Mouse (Mus musculus): ENCODE results near the gene Glrx5. TPM values are rescaled to one million over a fixed set of nuclear protein-coding genes. Genes with fewer than 3 reads are reported as not detected.

Gene Glrx5
- polyA plus RNA-seq, 1 experiment from 2014 or later = 424 TPM

- Histone ChIP-seq H3K4me1 (ENCODE audit: control insufficient read depth, low read depth, low read length) (no peaks in the 10 kb centered on the region), H3K4me2 (ENCODE audit: low read depth, low read length) (no peak overlapping the region), H3K27me3 (ENCODE audit: control insufficient read depth, insufficient read depth, low read depth, low read length) (no peaks in the 10 kb centered on the region), H3K4me3 (ENCODE audit: low read depth, low read length) (no peak overlapping the region), H3K36me3 (ENCODE audit: control insufficient read depth, insufficient read depth) (no peaks in the 10 kb centered on the region), H3K9ac (ENCODE audit: low read depth, low read length) (no peak overlapping the region), H3K9me3 (replicated peaks; ENCODE audit: control insufficient read depth, low read length) (no peaks in the 10 kb centered on the region), H3K27ac (ENCODE audit: low read length) (no peak overlapping the region)
- ATAC-seq (ENCODE audit: low read depth) = no peak
- WGBS (ENCODE audit: insufficient replicate concordance) = 63% methylated on average over 3 of the region's 3 CpGs
Observed at GRCm38 (mm10) chr12:105087353-105087752, 54.9 kb downstream of the Glrx5 start.

- Histone ChIP-seq H3K9ac (ENCODE audit: low read depth, low read length) (no peak overlapping the region), H3K4me3 (ENCODE audit: low read depth, low read length) (no peak overlapping the region), H3K4me2 (ENCODE audit: low read depth, low read length) (no peak overlapping the region), H3K9me3 (replicated peaks; ENCODE audit: control insufficient read depth, low read length) (no peaks in the 10 kb centered on the region), H3K27ac (ENCODE audit: low read length) (no peak overlapping the region), H3K36me3 (ENCODE audit: control insufficient read depth, insufficient read depth) (no peaks in the 10 kb centered on the region), H3K27me3 (ENCODE audit: control insufficient read depth, insufficient read depth, low read depth, low read length) (no peaks in the 10 kb centered on the region), H3K4me1 (ENCODE audit: control insufficient read depth, low read depth, low read length) (no peaks in the 10 kb centered on the region)
- no peak for ATAC-seq (ENCODE audit: low read depth)
- 72% methylated on average over 5 of the region's 5 CpGs for WGBS (ENCODE audit: insufficient replicate concordance)
Observed at GRCm38 (mm10) chr12:105089231-105089630, 56.7 kb downstream of the Glrx5 start.

GRCm38 (mm10) chr12:105091604-105092003 is 59.1 kb downstream of the Glrx5 start:
- no peak for ATAC-seq (ENCODE audit: low read depth)
- no peaks in the 10 kb centered on the region for H3K9me3 ChIP-seq (replicated peaks; ENCODE audit: control insufficient read depth, low read length)
- no peak overlapping the region for H3K4me2 ChIP-seq (ENCODE audit: low read depth, low read length)
- H3K36me3 ChIP-seq (ENCODE audit: control insufficient read depth, insufficient read depth) = no peaks in the 10 kb centered on the region
- H3K27ac ChIP-seq (ENCODE audit: low read length) = no peak overlapping the region
- no peaks in the 10 kb centered on the region for H3K4me1 ChIP-seq (ENCODE audit: control insufficient read depth, low read depth, low read length)
- WGBS (ENCODE audit: insufficient replicate concordance) = 53% methylated on average over 6 of the region's 6 CpGs
- no peak overlapping the region for H3K9ac ChIP-seq (ENCODE audit: low read depth, low read length)
- H3K27me3 ChIP-seq (ENCODE audit: control insufficient read depth, insufficient read depth, low read depth, low read length) = no peaks in the 10 kb centered on the region
- no peak overlapping the region for H3K4me3 ChIP-seq (ENCODE audit: low read depth, low read length)

Small RNA genes within 50 kb of the gene (microRNA-seq; reads per million reads assigned to microRNA genes)
- gene Mir3069 = not detected

Other genes with a start within 250 kb of the Glrx5 start
- gene Clmn, start 167.6 kb upstream of the Glrx5 start, polyA plus RNA-seq (2015; fragmentation: Nextera tagmentation; extraction: Ambion mirVana) = 0.55 and 0.63 TPM in 2 replicates
- 2.8 TPM in 2 replicates for gene Syne3, start 22.9 kb upstream of the Glrx5 start, polyA plus RNA-seq (2015; fragmentation: Nextera tagmentation; extraction: Ambion mirVana)
- gene Tcl1b2, start 113.3 kb downstream of the Glrx5 start, polyA plus RNA-seq (2015; fragmentation: Nextera tagmentation; extraction: Ambion mirVana) = not detected in 2 replicates
- gene Tcl1b1, start 127.0 kb downstream of the Glrx5 start, polyA plus RNA-seq (2015; fragmentation: Nextera tagmentation; extraction: Ambion mirVana) = not detected in 2 replicates
- gene Tcl1b5, start 143.7 kb downstream of the Glrx5 start, polyA plus RNA-seq (2015; fragmentation: Nextera tagmentation; extraction: Ambion mirVana) = not detected in 2 replicates
- not detected in 2 replicates for gene Tcl1b3, start 158.4 kb downstream of the Glrx5 start, polyA plus RNA-seq (2015; fragmentation: Nextera tagmentation; extraction: Ambion mirVana)
- not detected in 2 replicates for gene Tcl1b4, start 169.3 kb downstream of the Glrx5 start, polyA plus RNA-seq (2015; fragmentation: Nextera tagmentation; extraction: Ambion mirVana)
- not detected in 2 replicates for gene Tcl1, start 190.1 kb downstream of the Glrx5 start, polyA plus RNA-seq (2015; fragmentation: Nextera tagmentation; extraction: Ambion mirVana)